Mouse (Mus musculus) thymus, adult 2 months (tissue): Measurements from ENCODE around the gene Atp6v1g2.
A peak's percentile ranks its signal among the peaks of the same experiment; 100 is the strongest.

Source experiments
- CTCF ChIP-seq: fragments of 200-500 bp; IDR thresholded peaks from 2 replicates; pipeline ENCODE4 v1.5.1; 2012; ENCODE audit warnings: mild to moderate bottlenecking, control low read depth, low read length, moderate library complexity, borderline replicate concordance; ENCODE audit not compliant: control insufficient read depth, poor library complexity, insufficient read depth; ENCODE audit errors: extremely low read depth
- POLR2A ChIP-seq: fragments of 200-500 bp; IDR thresholded peaks from 2 replicates; pipeline ENCODE4 v1.6.1; 2012; ENCODE audit warnings: mild to moderate bottlenecking, low read length, control low read depth, moderate library complexity; ENCODE audit not compliant: control insufficient read depth, poor library complexity, insufficient read depth; ENCODE audit errors: extremely low read depth

DNA sequence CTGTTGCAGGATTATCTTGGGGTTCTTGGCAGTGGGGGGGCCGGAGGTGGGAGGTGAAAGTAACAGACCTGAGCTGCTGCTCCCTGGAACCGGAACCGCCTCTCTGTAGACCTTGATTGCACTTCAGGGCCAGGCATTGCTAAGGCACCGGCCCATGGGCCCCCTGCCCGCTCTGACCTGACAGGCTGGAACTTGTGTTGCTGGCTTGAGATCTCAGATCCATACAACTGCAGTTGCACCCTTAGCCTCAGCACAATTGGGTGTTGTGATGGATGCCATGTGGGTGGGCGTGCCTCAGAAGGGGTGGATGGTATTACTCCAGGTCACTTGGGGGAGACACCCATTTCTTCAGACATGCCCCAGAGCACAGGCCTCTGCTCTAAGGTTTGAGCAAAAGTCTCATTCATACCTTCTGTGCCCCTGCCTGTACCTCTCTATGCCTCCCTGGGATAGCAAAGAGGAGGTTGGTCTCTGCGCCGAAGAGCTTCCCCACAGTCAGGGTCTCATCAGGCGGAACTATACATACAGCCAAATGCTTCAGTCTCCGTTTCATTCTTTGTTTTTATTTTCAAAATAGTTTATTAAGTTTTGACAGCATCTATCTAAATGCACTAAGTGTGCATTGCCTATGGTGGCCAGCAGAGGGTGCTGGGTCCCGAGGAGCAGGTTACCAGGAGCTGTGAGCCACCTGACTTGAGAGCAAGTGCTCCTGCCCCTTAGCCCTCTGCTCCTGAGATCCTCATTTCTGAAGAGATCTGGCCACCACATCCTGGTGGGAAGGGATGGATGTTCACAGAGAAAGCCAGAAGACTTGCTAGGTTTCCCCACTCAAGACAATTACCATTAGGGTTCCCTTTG, 21.0 kb downstream of the Atp6v1g2 start:
- no peak for TF ChIP-seq POLR2A
- peak; percentile 77; the same call in 1 of the 2 replicates for TF ChIP-seq CTCF
